Mouse (Mus musculus): ENCODE results near the gene Krt80. TPM values are rescaled to one million over a fixed set of nuclear protein-coding genes. Genes with fewer than 3 reads are reported as not detected.

Krt80 gene
- total RNA-seq, 1 experiment from 2014 or later, result 1.7 TPM

GRCm38 (mm10) chr15:101376776-101377061 is 6.8 kb upstream of the Krt80 start:
- ATAC-seq (replicated peaks; ENCODE audit: low read depth, poor library complexity, severe bottlenecking), result no peak

DNA sequence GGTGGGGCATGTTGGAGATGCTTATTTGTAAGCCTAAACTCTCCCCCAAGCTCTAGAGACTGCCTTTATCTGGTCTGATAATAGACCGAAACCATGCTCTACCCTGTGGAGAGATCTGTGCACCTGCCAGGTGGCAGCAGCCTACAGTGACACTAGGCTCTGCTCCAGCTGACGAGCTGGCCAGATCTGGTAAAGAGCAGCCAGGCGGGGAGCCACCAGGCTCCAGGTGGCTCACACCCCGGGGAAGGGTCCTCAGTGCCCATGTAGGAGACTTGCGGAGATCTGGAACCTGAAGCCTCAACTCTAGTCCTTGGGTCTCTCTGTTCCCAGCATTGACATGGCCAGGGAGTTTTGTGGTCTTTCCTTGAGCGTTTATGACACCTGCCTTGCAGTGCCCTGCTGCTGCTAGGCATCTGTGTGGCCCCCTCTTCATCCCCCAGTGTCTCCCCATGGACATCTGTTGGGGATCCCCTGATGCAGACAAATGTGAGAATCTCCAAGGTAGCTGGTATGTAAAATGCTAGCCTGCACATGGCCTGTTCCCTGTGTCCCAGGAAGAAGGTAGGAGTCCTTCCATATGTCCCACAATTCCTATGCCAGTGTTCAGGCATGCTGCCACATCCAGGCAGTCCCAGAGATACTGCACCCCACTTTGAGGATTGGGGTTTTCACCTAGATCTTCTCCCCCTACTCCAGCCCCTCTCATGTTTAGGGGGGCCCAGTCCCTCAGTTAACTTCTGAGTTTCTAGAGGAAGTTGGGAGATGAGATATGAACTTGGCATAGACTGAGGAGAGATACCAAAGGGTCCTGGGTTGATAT is 6.2 kb upstream of the Krt80 start:
- ATAC-seq (replicated peaks; ENCODE audit: low read depth, poor library complexity, severe bottlenecking), result no peak

DNA sequence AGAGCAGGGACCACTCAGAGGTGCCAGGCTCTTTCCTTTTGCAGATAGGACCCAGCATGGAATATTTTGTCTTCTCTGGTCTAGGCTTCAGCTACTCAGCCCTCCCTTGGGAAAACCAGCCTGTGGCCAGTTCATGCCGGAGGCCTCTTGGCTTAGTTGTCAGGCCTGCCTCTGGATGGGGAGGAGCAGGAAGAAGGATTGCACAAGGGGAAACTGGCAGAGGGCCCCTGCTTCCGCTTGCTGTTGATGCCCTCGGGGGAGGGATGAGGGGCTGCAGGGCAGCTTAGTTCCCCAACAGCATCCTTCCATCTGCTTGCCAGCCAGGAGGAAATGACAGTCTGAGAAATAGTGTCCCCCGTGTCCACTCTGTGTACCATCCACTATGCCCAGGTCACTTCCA is 4.9 kb upstream of the Krt80 start:
- ATAC-seq (replicated peaks; ENCODE audit: low read depth, poor library complexity, severe bottlenecking), result peak; percentile 85

DNA sequence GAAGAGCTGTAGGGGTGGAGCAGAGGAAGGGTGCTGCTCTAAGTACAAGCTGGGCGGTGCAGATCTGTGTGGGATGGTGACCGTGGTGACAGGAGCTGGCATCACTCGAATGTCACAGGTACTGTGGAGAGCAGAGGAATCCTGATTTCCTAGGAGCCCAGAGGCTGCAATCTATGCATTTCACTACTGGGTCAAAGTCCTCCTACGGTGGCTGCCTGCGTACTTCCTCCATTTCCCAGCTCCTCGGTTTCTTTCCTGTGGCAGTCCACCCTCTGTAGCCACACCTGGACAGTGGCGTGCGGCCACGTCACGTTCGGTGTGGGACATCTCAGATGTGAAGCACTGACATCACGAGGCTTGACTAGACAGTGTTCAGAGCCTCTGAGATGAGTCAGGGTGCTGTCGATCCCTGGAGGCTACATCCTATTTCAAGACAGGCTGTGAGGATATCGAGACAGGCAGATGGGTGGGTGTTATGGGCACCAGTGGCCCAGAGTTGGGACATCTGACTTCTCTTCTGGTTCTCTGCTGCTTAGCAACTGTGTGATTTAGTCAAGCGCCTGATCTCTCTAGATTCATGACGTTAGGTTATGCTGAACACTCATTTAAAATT is 3.4 kb upstream of the Krt80 start:
- ATAC-seq (replicated peaks; ENCODE audit: low read depth, poor library complexity, severe bottlenecking), result no peak

- no peak for ATAC-seq (replicated peaks; ENCODE audit: low read depth, poor library complexity, severe bottlenecking)
Measured at GRCm38 (mm10) chr15:101372131-101372977, 2.4 kb upstream of the Krt80 start.

- no peak for ATAC-seq (replicated peaks; ENCODE audit: low read depth, poor library complexity, severe bottlenecking)
Measured at GRCm38 (mm10) chr15:101371141-101371985, 1.4 kb upstream of the Krt80 start.

- no peak for ATAC-seq (replicated peaks; ENCODE audit: low read depth, poor library complexity, severe bottlenecking)
Measured at GRCm38 (mm10) chr15:101369382-101370100, 421 bp downstream of the Krt80 start.

- no peak for ATAC-seq (replicated peaks; ENCODE audit: low read depth, poor library complexity, severe bottlenecking)
Measured at GRCm38 (mm10) chr15:101368502-101369381, 1.2 kb downstream of the Krt80 start.

DNA sequence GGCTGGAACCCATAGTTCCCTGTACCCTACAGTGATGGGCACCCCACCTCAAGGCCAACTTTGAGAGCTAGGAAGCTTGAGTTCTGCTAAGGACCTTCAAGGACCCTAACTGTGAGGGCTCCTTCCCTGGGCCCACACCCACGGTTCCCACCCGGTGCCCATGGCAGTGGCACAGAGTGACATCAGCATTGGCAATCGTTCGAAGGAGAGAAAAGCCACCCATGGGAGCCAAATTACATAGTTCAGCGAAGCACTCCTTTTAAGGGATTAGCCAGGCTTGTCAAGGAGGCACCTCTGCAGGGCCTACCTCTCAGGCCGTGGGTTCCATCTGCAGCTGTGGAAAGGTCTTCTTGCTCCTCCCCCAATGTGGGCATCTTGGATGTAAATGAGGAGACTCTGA is 1.9 kb downstream of the Krt80 start:
- no peak for ATAC-seq (replicated peaks; ENCODE audit: low read depth, poor library complexity, severe bottlenecking)

GRCm38 (mm10) chr15:101367497-101367896 is 2.5 kb downstream of the Krt80 start:
- ATAC-seq (replicated peaks; ENCODE audit: low read depth, poor library complexity, severe bottlenecking), result peak; percentile 61

GRCm38 (mm10) chr15:101366926-101367325 is 3.0 kb downstream of the Krt80 start:
- no peak for ATAC-seq (replicated peaks; ENCODE audit: low read depth, poor library complexity, severe bottlenecking)

DNA sequence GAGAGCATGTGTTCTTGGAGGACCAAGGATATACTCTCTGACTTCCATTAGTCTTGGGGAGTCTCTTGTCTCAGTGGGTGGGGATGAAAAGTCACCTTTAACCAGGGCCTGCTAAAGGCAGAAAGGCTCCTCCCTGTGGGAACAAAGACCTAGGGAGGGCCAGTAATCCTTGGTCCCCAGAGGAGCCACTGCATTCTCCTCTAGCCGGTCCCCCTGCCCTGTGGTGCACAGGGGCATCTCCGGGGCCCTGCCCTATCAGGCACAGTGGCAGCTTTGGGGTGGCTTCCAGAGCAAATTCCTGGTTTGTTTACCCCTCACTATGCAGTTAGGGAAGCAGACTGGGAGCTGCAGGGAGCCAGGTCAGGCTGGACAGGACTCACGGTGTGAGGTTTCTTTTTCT is 3.5 kb downstream of the Krt80 start:
- ATAC-seq (replicated peaks; ENCODE audit: low read depth, poor library complexity, severe bottlenecking), result no peak

GRCm38 (mm10) chr15:101365721-101366120 is 4.2 kb downstream of the Krt80 start:
- ATAC-seq (replicated peaks; ENCODE audit: low read depth, poor library complexity, severe bottlenecking), result no peak

GRCm38 (mm10) chr15:101364891-101365671 is 4.9 kb downstream of the Krt80 start:
- no peak for ATAC-seq (replicated peaks; ENCODE audit: low read depth, poor library complexity, severe bottlenecking)

GRCm38 (mm10) chr15:101364425-101364824 is 5.5 kb downstream of the Krt80 start:
- ATAC-seq (replicated peaks; ENCODE audit: low read depth, poor library complexity, severe bottlenecking), result no peak

DNA sequence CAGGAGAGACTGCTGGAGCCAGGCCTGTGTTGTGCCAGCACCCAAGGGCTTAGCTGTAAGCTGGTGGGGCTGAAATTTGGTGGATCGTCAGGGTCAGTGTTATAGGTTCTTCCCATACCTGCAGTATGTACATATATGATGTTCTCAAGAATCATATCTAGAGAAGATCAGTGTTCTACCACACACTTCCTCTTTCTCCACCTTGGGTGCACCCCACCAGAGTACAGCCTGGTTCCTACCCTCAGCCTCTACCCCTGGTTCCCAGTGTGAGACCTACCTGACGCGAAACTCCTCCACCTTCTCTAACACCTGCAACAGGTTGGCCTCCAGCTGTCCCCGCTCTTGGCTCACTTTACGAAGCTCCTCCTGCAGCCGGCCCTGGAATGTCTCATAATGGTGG is 6.0 kb downstream of the Krt80 start:
- ATAC-seq (replicated peaks; ENCODE audit: low read depth, poor library complexity, severe bottlenecking), result 0 out of 2 replicates have a peak, but pooled peaks have one; percentile 43

GRCm38 (mm10) chr15:101362393-101363010 is 7.5 kb downstream of the Krt80 start:
- ATAC-seq (replicated peaks; ENCODE audit: low read depth, poor library complexity, severe bottlenecking), result no peak

Measured in common myeloid progenitor, adult 5-6 weeks (primary cell).